In the genomic region with DNA sequence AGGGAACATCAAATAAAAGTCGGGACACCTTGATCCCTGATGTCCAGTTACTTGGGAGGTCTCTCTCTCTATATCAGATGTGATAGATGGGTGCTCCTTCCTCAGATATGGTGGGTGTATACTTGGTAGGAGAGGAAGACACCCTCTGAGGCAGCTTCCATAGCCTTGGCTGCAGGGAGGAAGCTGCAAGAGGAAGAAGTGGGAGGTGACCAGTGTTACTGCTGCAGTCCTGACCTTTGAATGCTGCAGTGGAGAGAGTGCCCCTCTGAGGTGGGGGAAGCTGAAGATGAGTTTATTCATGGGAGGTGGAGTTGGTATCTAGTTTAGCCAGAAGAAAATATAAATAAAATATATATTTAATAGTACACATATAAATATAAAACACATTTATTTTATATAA, we compare ENCODE assay signal across 27 mouse cellular contexts.
"Had no signal": no experiment of that assay in that cellular context is flagged by ENCODE, and none has a peak within 500 bp of the region (broad histone marks: within the 10 kb centered on the region; RNA-seq: fewer than 3 reads in every experiment).

No protein-coding gene starts in this region.

- H3K27me3 ChIP-seq: heart, embryonic 13.5 days; heart, embryonic 15.5 days; hindbrain, embryonic 12.5 days; intestine, embryonic 15.5 days; limb, embryonic 13.5 days; limb, embryonic 15.5 days had no signal

- H3K9me3 ChIP-seq: heart, embryonic 13.5 days; heart, embryonic 15.5 days; hindbrain, embryonic 10.5 days; hindbrain, embryonic 12.5 days; intestine, embryonic 15.5 days; limb, embryonic 13.5 days; limb, embryonic 15.5 days; liver, embryonic 12.5 days had no signal

- H3K4me2 ChIP-seq: heart, embryonic 11.5 days; heart, embryonic 13.5 days; heart, embryonic 15.5 days; hindbrain, embryonic 12.5 days; hindbrain, embryonic 14.5 days; intestine, embryonic 15.5 days; limb, embryonic 13.5 days; limb, embryonic 15.5 days; liver, embryonic 12.5 days had no signal

- H3K36me3 ChIP-seq: heart, embryonic 13.5 days; heart, embryonic 15.5 days; hindbrain, embryonic 10.5 days; hindbrain, embryonic 12.5 days; intestine, embryonic 15.5 days; limb, embryonic 13.5 days; limb, embryonic 15.5 days; liver, embryonic 12.5 days had no signal

- H3K4me3 ChIP-seq: heart, embryonic 13.5 days; heart, embryonic 15.5 days; hindbrain, embryonic 10.5 days; hindbrain, embryonic 12.5 days; intestine, embryonic 15.5 days; limb, embryonic 13.5 days; limb, embryonic 15.5 days; liver, embryonic 12.5 days had no signal

- ATAC-seq: hindbrain, embryonic 16.5 days; inflammation-experienced regulatory T-cells, adult 6 months; intestine, embryonic 15.5 days; intestine, postnatal 0 days; liver, embryonic 12.5 days had no signal

- DNase-seq: gastrocnemius, postnatal 10 days; gastrocnemius, postnatal 25 days; heart, adult 11 months; heart, postnatal 14 days; heart, postnatal 36 days; kidney, adult 18-20 months; kidney, adult 8-10 months; kidney, postnatal 14 days; kidney, postnatal 36 days; layer of hippocampus, adult 9-11 months; layer of hippocampus, postnatal 36 days; left cerebral cortex, postnatal 4 days had no signal

- H3K9ac ChIP-seq: heart, embryonic 13.5 days; heart, embryonic 15.5 days; hindbrain, embryonic 12.5 days; hindbrain, embryonic 14.5 days; intestine, embryonic 15.5 days; limb, embryonic 13.5 days; limb, embryonic 15.5 days; liver, embryonic 12.5 days; liver, embryonic 14.5 days had no signal

- H3K27ac ChIP-seq: heart, embryonic 15.5 days; hindbrain, embryonic 10.5 days; hindbrain, embryonic 12.5 days; hindbrain, embryonic 14.5 days; intestine, embryonic 15.5 days; kidney, postnatal 0 days; limb, embryonic 13.5 days; limb, embryonic 15.5 days; liver, embryonic 12.5 days; liver, embryonic 14.5 days had no signal
